Mouse (Mus musculus) thymus, adult 18-20 months (tissue): ENCODE results near the gene Sgip1.

Experiments
- DNase-seq, 2 experiments: peaks; one replicate each; pipeline ENCODE4 v3.0.0; 2022; ENCODE audit warnings: mixed read lengths in 2 of 2

Gene Sgip1

GRCm38 (mm10) chr4:102979385-102979784, 238.3 kb downstream of the Sgip1 start:
- DNase-seq = no peak

GRCm38 (mm10) chr4:102981709-102982108, 240.6 kb downstream of the Sgip1 start:
- DNase-seq = no peak

GRCm38 (mm10) chr4:102986173-102986572, 245.1 kb downstream of the Sgip1 start:
- no peak for DNase-seq

GRCm38 (mm10) chr4:102986917-102987316, 245.8 kb downstream of the Sgip1 start:
- DNase-seq = no peak

GRCm38 (mm10) chr4:102987325-102987724, 246.2 kb downstream of the Sgip1 start:
- DNase-seq = no peak

- peak in 1 of 2 experiments; percentile 51 for DNase-seq
Measured at GRCm38 (mm10) chr4:102987756-102988155, 246.7 kb downstream of the Sgip1 start.

- peak in 1 of 2 experiments; percentile 57 for DNase-seq
Measured at GRCm38 (mm10) chr4:102988526-102988925, 247.4 kb downstream of the Sgip1 start.

- DNase-seq = peak in 1 of 2 experiments; percentile 54
Measured at GRCm38 (mm10) chr4:102989391-102989790, 248.3 kb downstream of the Sgip1 start.

GRCm38 (mm10) chr4:102990016-102990415, 248.9 kb downstream of the Sgip1 start:
- DNase-seq = peak in 1 of 2 experiments; percentile 63

GRCm38 (mm10) chr4:102990595-102991340, 249.7 kb downstream of the Sgip1 start:
- DNase-seq = peak; percentile 70 to 89

- DNase-seq = no peak
Measured at GRCm38 (mm10) chr4:102991685-102992084, 250.6 kb downstream of the Sgip1 start.

GRCm38 (mm10) chr4:103004681-103005080, 263.6 kb downstream of the Sgip1 start:
- DNase-seq = no peak

GRCm38 (mm10) chr4:103005190-103005945, 264.3 kb downstream of the Sgip1 start:
- DNase-seq = no peak

GRCm38 (mm10) chr4:103006266-103006665, 265.2 kb downstream of the Sgip1 start:
- DNase-seq = no peak

- no peak for DNase-seq
Measured at GRCm38 (mm10) chr4:103006943-103007418, 265.9 kb downstream of the Sgip1 start.

GRCm38 (mm10) chr4:103010734-103011133, 269.6 kb downstream of the Sgip1 start:
- no peak for DNase-seq

- DNase-seq = peak; percentile 44 to 63
Measured at GRCm38 (mm10) chr4:103011823-103012222, 270.7 kb downstream of the Sgip1 start.

- DNase-seq = no peak
Measured at GRCm38 (mm10) chr4:103013490-103013889, 272.4 kb downstream of the Sgip1 start.
